16 mouse cellular contexts compared by ENCODE assay signal in the genomic region with DNA sequence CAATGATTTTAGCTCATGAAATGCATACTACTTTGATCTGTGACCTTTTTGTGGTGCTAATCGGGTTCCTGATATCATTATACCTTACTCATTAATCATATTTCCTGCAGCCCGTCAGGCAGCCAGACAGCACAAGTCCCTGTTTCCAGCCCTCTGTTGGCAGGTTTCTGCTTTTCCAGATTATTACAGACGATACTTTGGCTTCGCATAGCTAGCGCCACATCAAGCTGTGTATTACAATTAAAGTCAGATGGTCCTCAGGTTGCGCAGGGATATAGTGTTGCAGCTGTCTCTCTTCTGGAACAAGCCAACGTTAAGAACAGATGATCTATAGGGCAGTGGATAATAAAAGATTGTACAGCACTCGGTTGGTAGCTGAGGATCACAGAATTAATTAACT.
A peak's percentile ranks its signal among the peaks of the same experiment; 100 is the strongest.
DNase-seq lines count a peak whose midpoint lies in the region; ATAC-seq lines count a peak whose summit lies in the region.
"Had no signal": no experiment of that assay in that cellular context is flagged by ENCODE, and none has a peak within 500 bp of the region (broad histone marks: within the 10 kb centered on the region; RNA-seq: fewer than 3 reads in every experiment).

No protein-coding gene starts in this region.

- no peak for ATAC-seq in midbrain, embryonic 14.5 days (ENCODE audit: low FRiP score, low TSS enrichment)
- peak; percentile 55; the same call in 1 of the 2 replicates for ATAC-seq in hindbrain, embryonic 14.5 days (ENCODE audit: low FRiP score)
- ATAC-seq in neural tube, embryonic 13.5 days (ENCODE audit: low read depth): peak; percentile 47
- ATAC-seq in liver, embryonic 12.5 days: no peak

- no peaks in the 10 kb centered on the region for H3K4me1 ChIP-seq in midbrain, embryonic 14.5 days (ENCODE audit: control insufficient read depth, insufficient read depth, low read length)
- H3K4me1 ChIP-seq in midbrain, embryonic 10.5 days: no peaks in the 10 kb centered on the region
- H3K4me1 ChIP-seq in hindbrain, embryonic 14.5 days (replicated peaks; ENCODE audit: control insufficient read depth, insufficient read depth, low read length): no peaks in the 10 kb centered on the region
- peaks cover 7% of the 10 kb centered on the region for H3K4me1 ChIP-seq in neural tube, embryonic 13.5 days (replicated peaks)
- H3K4me1 ChIP-seq in liver, embryonic 12.5 days: no peaks in the 10 kb centered on the region
- H3K4me1 ChIP-seq: heart, embryonic 12.5 days had no signal

- H3K27me3 ChIP-seq in midbrain, embryonic 14.5 days (ENCODE audit: control insufficient read depth, insufficient read depth, low read length): no peaks in the 10 kb centered on the region
- no peaks in the 10 kb centered on the region for H3K27me3 ChIP-seq in midbrain, embryonic 10.5 days (ENCODE audit: low read depth, poor library complexity, severe bottlenecking)
- H3K27me3 ChIP-seq in hindbrain, embryonic 14.5 days (ENCODE audit: control insufficient read depth, insufficient read depth, low read length): no peaks in the 10 kb centered on the region
- no peaks in the 10 kb centered on the region for H3K27me3 ChIP-seq in neural tube, embryonic 13.5 days
- no peaks in the 10 kb centered on the region for H3K27me3 ChIP-seq in liver, embryonic 12.5 days (replicated peaks)
- H3K27me3 ChIP-seq: heart, embryonic 12.5 days had no signal

- no peak overlapping the region for H3K4me3 ChIP-seq in midbrain, embryonic 14.5 days (replicated peaks; ENCODE audit: low read depth, low read length)
- no peak overlapping the region for H3K4me3 ChIP-seq in midbrain, embryonic 10.5 days
- H3K4me3 ChIP-seq in hindbrain, embryonic 14.5 days (replicated peaks; ENCODE audit: low read length): no peak overlapping the region
- no peak overlapping the region for H3K4me3 ChIP-seq in neural tube, embryonic 13.5 days
- H3K4me3 ChIP-seq in liver, embryonic 12.5 days: no peak overlapping the region
- H3K4me3 ChIP-seq: heart, embryonic 12.5 days; left cerebral cortex, adult 2 months had no signal

- peak overlapping the region; percentile 26; the same call in 1 of the 2 replicates for H3K27ac ChIP-seq in midbrain, embryonic 14.5 days (replicated peaks; ENCODE audit: low read depth, low read length)
- H3K27ac ChIP-seq in midbrain, embryonic 10.5 days (replicated peaks): no peak overlapping the region
- H3K27ac ChIP-seq in hindbrain, embryonic 14.5 days: peak overlapping the region; percentile 54; the same call in 1 of the 2 replicates
- 0 out of 2 replicates have a peak overlapping the region, but pooled peaks have one; percentile 20 for H3K27ac ChIP-seq in neural tube, embryonic 13.5 days (replicated peaks)
- H3K27ac ChIP-seq in liver, embryonic 12.5 days: no peak overlapping the region
- H3K27ac ChIP-seq: left cerebral cortex, adult 2 months; macrophage had no signal

- H3K36me3 ChIP-seq in midbrain, embryonic 14.5 days (ENCODE audit: control insufficient read depth, insufficient read depth, low read length): no peaks in the 10 kb centered on the region
- no peaks in the 10 kb centered on the region for H3K36me3 ChIP-seq in midbrain, embryonic 10.5 days
- H3K36me3 ChIP-seq in hindbrain, embryonic 14.5 days (replicated peaks; ENCODE audit: control insufficient read depth, insufficient read depth): no peaks in the 10 kb centered on the region
- no peaks in the 10 kb centered on the region for H3K36me3 ChIP-seq in neural tube, embryonic 13.5 days
- H3K36me3 ChIP-seq in liver, embryonic 12.5 days: no peaks in the 10 kb centered on the region
- H3K36me3 ChIP-seq: heart, embryonic 12.5 days had no signal

- H3K4me2 ChIP-seq in midbrain, embryonic 14.5 days (ENCODE audit: low read length): no peak overlapping the region
- H3K4me2 ChIP-seq in hindbrain, embryonic 14.5 days (replicated peaks): no peak overlapping the region
- H3K4me2 ChIP-seq in neural tube, embryonic 13.5 days: no peak overlapping the region
- no peak overlapping the region for H3K4me2 ChIP-seq in liver, embryonic 12.5 days
- H3K4me2 ChIP-seq: heart, embryonic 12.5 days; lung, embryonic 14.5 days had no signal

- peak; percentile 12 to 20 for DNase-seq in cerebellum, postnatal 14 days
- DNase-seq in cerebellum, adult 9-10 months: no peak
- DNase-seq in midbrain, embryonic 14.5 days: peak; percentile 37
- no peak for DNase-seq in midbrain, embryonic 10.5 days (ENCODE audit: low spot score)
- peak; percentile 48 for DNase-seq in hindbrain, embryonic 14.5 days (ENCODE audit: low spot score)
- no peak for DNase-seq in adrenal gland, postnatal 14 days
- DNase-seq: gastrocnemius, postnatal 36 days; heart, postnatal 36 days; kidney, adult 18-20 months; lung, embryonic 14.5 days; right cerebral cortex, postnatal 25 days had no signal

- 55% methylated on average over 8 of the region's 8 CpGs for WGBS in midbrain, embryonic 14.5 days
- WGBS in midbrain, embryonic 10.5 days: 83% methylated on average over 8 of the region's 8 CpGs
- WGBS in hindbrain, embryonic 14.5 days: 33% methylated on average over 8 of the region's 8 CpGs
- WGBS in neural tube, embryonic 13.5 days: 30% methylated on average over 8 of the region's 8 CpGs
- WGBS in liver, embryonic 12.5 days (ENCODE audit: insufficient replicate concordance): 70% methylated on average over 8 of the region's 8 CpGs

- no peaks in the 10 kb centered on the region for H3K9me3 ChIP-seq in midbrain, embryonic 14.5 days (ENCODE audit: control insufficient read depth, low read length)
- no peaks in the 10 kb centered on the region for H3K9me3 ChIP-seq in midbrain, embryonic 10.5 days (replicated peaks)
- H3K9me3 ChIP-seq in hindbrain, embryonic 14.5 days (ENCODE audit: control insufficient read depth, low read length): no peaks in the 10 kb centered on the region
- no peaks in the 10 kb centered on the region for H3K9me3 ChIP-seq in neural tube, embryonic 13.5 days
- no peaks in the 10 kb centered on the region for H3K9me3 ChIP-seq in liver, embryonic 12.5 days (replicated peaks)
- H3K9me3 ChIP-seq: heart, embryonic 12.5 days had no signal

- no peak overlapping the region for H3K9ac ChIP-seq in midbrain, embryonic 14.5 days (replicated peaks; ENCODE audit: low read length)
- H3K9ac ChIP-seq in hindbrain, embryonic 14.5 days: no peak overlapping the region
- H3K9ac ChIP-seq in neural tube, embryonic 13.5 days: no peak overlapping the region
- H3K9ac ChIP-seq in liver, embryonic 12.5 days: no peak overlapping the region
- H3K9ac ChIP-seq: heart, embryonic 12.5 days; lung, embryonic 14.5 days had no signal

Comparison
In these comparisons a context has a peak if more than half of its experiments do, and no peak if none do; other contexts are left out.
1. DNase-seq: peak in cerebellum, postnatal 14 days (2 of 2), midbrain, embryonic 14.5 days (single experiment) and hindbrain, embryonic 14.5 days (single experiment); none in cerebellum, adult 9-10 months (single experiment), midbrain, embryonic 10.5 days (single experiment) and adrenal gland, postnatal 14 days (single experiment).
2. H3K27ac ChIP-seq: peak in midbrain, embryonic 14.5 days (single experiment), hindbrain, embryonic 14.5 days (single experiment) and neural tube, embryonic 13.5 days (single experiment); none in midbrain, embryonic 10.5 days (single experiment) and liver, embryonic 12.5 days (single experiment).
3. ATAC-seq: peak in hindbrain, embryonic 14.5 days (single experiment) and neural tube, embryonic 13.5 days (single experiment); none in midbrain, embryonic 14.5 days (single experiment) and liver, embryonic 12.5 days (single experiment).